Mouse (Mus musculus): ENCODE data around the gene Cyp4x1.

Cyp4x1 gene

DNA sequence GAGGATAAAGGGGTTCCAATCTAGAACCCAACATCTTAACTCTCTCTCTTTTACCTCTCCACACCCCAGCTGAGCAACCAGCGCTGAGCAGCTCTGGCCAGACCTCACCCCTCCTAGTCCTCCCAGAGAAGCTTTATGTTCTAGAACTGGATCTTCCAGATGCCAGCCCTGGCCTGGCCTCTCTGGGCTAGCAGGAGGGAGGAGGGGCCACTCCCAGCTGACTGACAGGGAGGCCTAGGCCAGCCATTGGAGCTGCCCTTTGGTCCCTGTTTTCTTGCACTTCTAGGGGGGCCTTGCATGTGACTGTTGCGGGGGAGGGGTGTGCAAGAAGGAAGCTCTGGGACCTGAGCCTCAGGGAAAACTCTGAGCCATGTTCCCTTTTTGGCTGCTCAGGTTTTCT lies 43.5 kb downstream of the Cyp4x1 start:
- DNase-seq (ENCODE audit: low spot score in 2 of 2), result no peak

DNA sequence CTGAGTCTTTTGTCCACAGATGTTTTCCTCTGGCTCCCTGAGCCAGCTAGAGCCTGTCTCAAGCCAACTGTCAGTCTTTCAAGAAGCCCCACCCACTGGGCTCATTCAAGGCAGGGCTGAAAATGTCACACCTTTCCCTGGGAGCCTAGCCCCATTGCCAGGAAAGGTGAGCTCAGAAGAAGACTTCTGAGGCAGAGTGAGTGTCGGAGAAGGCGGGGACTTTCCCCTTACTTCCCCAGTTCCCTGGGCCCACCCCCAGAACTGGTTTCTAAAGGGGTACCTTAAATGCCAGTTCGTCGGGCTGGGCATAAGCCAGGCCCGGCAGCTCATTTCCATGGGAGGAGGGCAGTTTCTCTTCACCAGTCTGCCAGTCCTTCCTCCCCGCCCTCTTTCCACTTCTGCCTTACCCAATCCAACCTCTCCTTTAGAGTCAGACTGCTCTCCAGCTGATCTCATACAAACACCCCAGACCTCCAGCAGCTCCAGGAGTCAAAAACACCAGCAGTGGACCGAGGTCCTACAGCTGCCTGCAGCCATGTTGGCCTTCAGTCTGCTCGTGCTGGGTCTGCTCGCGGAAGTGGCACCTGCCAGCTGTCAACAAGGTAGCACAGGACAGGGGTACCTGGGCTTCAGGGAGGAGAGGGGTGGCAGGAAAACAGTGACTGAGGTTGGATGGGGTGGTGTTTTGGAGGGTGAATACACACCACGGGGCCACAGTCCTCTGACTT lies 45.3 kb downstream of the Cyp4x1 start, which contains the start of gene Pdzk1ip1:
Pdzk1ip1 (plus strand) TSS at position 98 of the 728 bp plus-strand sequence.
- no peak for DNase-seq (ENCODE audit: low spot score in 2 of 2)

DNA sequence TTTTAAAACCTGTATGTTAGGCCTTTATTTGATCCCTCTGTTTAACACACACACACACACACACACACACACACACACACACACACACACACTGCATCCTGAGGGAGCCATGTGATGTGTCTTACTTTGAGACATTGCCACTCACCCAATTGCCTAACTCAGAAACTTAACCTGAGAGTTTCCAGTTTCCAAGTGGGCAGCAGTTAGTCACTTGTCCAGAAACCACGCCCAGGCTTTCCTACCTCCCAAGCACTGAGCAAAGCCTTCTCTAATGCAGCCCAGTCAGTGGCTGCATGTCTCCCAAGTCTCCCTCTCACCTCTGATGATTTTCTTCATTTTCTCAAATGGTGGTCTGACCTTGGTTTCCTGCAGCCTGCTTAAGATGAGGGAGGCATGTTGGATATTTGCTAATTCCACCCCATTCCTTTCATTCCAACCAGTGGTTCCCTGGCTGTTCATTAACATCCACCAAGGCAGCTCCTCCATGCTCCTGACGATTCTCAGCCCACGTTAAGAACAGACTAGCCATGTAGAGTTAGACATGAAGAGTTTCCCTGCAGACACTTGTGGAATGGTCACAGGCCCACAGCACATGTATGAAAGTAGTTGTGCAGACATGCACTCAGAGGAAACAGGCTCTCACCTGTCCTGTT lies 47.2 kb downstream of the Cyp4x1 start:
- no peak for DNase-seq (ENCODE audit: low spot score in 2 of 2)

DNA sequence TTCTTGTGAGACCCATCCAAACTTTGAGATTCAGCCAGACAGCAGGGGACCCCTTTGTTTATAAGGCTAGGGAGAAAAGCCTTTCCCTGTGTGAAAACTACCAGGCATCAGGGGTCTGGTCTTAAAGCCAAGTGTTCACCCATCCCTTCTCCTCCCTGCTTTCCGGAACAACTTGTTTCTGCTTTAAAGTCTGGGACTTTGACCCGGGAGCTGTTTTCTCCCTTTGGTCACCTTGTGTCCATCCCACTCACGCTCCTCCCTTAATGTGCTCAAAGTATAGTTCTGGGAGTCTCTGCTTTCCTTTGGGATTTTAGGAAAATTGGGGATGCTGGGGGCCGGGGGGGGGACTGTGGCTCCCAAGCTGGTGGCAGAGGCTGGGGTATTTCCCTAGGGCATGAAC lies 47.8 kb downstream of the Cyp4x1 start:
- no peak for DNase-seq (ENCODE audit: low spot score in 2 of 2)

DNA sequence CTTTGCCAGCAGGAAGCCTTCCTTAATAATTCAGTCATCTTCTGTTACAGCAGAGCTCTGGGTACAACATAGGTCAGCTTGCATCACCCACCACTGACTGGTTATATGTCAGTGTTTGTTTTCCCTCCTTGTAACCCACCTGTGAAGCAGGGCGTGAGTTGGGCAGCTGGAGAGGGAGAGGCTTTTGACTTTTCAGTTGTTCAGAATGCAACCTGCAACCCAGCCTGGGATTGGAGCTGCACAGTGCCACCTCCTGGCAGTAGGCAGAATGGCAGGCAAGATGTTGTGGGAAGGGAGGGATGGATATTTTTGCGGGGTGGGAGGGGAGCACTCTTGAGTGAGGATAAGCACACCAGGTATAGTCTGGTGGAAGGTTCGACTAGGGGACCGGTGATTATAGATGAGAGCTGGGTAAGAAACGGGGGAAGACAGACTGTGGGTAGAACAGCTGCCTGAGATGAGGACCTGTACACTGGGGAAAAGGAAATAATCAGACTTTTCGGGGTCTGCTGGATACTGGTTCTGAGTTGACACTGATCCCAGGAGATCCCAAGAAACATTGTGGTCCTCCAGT lies 48.5 kb downstream of the Cyp4x1 start:
- peak; percentile 35 to 52 for DNase-seq (ENCODE audit: low spot score in 2 of 2)

DNA sequence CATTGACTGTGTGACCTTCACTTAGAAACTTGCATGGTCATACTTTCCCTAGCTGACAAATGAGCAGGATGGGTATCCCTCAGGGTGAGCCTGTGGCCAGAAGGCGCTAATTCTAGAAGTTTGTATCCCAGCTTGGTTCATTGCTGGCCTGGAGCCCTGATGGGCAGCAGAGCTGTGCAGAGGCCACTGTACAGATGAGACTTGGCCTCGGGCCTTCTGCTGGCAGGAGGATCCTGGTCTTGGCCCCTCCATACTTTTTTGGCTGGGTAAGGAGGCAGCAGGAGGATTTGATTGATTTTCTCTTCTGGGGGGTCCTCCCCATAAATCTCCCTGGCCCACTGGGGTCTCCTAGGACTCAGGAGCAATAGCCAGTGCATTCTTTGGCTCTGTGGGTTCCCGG lies 51.0 kb downstream of the Cyp4x1 start:
- DNase-seq (ENCODE audit: low spot score in 2 of 2), result no peak

DNA sequence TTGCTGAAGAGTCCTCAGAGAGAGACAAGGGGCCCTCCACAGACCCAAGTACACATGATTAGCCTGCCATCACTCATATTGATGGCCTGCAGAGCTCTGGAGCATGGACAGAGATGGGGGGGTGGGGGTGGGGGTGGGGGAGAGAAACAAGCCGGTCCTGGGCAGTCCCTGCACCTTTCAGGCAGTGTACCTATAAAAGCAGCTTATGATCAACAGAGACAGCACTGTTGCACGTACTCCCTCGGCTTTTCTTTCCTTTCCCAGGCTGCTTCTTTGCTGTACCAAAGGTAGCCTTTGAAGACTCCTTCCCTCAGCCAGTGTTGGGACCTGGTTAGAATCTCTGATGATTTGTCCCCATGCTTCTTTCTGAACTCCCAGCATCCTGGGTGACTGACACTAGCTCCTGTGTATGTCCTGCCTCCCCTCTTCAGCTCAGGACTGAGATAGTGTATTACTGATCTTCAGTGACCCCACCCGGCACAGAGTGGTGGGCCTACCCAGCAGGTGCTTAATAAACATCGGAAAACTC lies 54.2 kb downstream of the Cyp4x1 start:
- DNase-seq (ENCODE audit: low spot score in 2 of 2), result no peak

DNA sequence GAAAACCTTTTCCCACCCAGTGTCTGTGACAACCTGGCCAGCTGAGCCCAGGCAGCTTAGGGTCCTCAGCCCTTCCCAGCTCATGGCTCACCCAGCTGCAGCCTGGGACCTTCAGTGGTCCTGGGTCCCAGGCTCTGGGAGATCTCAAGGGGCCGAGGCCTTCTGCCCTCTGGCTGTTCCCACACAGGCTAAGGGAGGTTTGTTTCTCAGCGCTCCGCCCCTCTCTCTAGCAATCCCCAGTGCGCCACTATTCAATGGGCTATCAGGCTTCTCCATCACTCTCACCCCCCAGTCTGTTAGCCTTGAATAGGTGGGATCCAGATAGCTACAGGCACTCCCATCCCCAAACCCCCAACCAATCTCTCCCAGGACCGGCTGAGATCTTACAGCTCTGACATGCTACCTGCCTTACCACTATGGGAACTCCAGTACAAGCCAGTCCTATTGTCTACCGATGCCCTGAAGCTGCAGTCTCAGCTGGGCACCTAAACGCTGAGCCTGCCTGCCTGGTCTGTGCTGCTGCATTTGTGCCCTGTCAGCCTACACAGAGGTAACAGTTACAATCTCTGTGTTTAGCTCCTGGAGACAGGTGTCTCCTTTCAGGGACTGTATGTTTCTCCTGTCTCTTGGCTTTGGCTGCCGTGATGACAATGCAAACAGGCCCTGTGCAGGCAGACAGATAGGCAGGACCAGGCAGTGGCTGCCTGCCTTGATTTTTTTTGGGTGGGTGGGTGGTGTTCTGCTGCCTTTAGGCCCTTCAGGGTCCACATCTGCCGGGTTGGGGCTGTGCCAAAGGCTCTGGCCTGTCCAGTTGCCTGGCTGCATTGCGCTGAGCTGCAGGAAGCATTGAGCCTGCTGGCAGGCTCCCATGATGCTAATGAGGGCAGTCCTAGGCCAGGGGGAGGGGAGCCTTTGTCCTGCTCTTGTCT lies 54.9 kb downstream of the Cyp4x1 start:
- DNase-seq (ENCODE audit: low spot score in 2 of 2), result peak in 1 of 2 experiments; percentile 40

DNA sequence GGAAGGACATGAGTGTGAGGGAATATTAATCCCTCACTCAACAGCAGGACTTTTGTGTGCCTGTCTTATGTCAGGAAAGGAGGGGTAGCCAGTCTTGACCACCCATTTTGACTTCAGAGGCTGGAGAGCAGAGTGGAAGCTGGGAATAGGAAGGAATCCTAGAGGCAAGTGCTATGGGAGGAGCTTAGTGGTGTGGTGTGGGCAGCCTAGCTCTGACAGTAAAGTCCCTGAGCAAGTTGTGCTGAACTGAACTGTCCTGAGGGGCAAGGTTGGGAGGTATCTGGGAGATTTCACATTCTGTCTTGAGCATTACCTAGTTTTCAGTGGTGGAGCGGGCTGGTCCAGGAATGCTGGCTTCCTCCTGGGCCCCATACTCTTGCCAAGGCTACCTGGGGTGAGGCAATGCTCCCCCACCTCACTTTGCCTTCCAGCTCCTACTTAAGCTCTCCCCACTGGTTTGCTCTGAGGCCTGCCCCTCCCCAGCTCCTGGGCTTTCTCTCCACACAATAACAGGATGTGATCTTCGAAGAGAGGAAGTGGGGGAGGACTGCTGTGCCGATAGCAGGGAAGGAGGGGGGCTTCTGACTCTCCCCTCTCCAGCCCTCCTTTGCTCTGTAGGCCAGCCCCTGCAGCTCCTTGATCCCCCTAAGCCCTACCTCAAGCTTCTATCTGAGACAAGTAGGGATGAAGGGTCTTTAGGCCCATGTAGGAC lies 58.7 kb downstream of the Cyp4x1 start:
- peak; percentile 49 to 74 for DNase-seq (ENCODE audit: low spot score in 2 of 2)

DNA sequence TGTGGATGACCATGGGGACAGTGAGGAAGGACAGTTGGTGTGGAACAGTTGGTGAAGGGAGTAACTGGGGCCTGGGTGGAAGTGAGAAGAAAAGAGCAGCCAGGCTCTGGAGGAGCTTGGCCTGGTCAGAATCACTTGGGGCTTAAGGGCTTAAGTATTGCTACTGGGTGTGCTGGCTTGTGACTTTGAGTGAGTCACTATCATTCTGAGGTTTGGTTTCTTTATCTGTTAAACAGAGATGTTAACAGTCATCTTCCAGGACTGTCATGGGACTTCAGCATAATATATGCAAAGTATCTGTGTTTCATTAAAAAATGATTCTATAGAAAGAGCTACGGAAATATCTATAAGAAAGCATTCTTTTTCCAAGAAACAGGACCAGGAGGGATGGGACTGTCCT lies 59.3 kb downstream of the Cyp4x1 start:
- no peak for DNase-seq (ENCODE audit: low spot score in 2 of 2)

DNA sequence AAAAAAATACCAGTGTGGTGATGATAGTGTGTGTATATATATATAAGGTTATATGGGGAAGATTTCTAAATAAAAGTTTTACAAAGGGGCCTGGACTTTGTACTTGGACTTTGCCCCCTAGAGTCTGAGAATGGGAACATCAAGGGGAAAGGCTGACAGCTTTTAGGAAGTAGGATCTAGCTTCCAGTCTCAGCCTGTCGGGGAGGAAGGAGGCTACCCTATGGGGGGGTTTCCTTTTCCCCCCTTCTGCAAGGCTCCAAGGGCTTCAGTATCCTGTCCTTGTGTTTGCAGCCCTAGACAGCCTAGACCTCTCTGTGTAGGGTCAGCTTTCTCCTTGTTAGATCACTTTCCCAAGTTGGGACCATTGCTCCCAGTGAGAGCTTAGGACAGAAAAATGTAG lies 62.4 kb downstream of the Cyp4x1 start:
- DNase-seq (ENCODE audit: low spot score in 2 of 2), result no peak

DNA sequence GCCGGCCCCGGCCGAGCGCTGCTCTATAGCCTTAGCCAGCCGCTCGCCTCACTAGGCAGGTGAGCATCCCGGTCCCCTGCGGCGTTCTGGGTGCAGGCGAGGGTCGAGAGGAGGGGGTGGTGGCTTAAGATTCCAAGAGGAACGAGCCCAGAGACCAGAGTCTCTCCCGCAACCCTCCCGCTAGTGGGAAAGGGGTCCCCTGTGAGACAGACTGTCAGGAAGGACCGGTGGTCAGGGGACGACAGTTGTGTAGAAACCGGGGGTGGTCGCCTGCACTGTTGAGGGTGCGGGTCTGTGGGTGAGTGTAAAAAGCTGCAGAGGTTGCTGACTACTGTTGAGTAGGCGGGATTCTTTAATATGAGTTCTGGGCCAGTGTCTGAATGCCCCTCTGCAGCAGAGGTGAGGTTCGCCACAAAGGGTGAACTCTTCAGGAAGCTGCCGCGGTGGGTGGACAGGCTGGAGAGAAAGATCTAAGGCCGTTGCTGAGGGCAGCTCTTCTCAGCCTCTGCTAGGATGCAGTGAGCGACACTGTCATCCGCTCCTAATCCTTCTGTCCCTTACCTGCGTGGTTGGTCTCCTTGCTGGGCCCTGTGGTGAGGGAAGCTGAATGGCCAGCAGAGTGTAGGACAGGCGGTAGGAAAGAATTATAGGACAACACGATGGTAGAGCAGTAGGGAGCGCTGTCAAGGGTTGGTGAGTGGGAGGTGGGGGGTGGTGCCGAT lies 70.4 kb downstream of the Cyp4x1 start:
- no peak for DNase-seq (ENCODE audit: low spot score in 2 of 2)

DNA sequence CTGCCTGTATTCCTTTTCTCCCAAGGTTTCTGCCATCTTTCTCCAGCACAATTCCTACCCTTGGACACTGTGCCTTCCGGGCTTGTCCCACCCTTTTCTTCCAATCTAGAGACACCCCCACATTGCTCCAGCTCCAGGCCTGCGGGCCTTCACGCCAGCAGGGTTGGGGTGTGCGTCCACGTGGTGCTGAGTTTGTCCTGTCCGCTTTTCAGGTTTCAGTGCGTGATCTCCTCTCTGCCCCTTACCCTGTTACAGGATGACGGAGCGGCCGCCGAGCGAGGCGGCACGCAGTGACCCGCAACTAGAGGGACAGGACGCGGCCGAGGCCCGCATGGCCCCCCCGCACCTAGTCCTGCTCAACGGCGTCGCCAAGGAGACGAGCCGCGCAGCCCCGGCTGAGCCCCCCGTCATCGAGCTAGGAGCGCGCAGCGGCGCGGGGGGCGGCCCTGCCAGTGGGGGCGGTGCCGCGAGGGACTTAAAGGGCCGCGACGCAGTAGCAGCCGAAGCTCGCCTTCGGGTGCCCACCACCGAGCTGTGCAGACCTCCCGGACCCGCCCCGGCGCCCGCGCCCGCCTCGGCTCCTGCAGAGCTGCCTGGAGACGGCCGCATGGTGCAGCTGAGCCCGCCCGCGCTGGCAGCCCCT lies 71.1 kb downstream of the Cyp4x1 start:
- DNase-seq (ENCODE audit: low spot score in 2 of 2), result no peak

DNA sequence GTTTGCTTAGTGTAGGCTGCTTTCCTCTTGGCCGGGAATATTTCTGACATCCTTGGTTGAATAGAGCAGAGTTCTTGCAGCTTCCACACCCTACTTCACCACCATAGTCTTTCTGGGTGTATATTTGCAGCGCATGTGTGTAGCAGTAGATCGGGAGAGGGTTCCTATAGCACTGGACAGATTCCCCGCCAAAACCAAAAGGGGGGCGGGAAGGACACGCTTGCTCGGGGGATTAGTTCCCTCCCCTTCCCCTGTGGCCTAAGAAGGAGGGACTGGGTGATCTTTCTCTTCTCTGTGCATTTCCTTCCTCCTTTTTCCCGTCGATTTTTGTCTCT lies 71.6 kb downstream of the Cyp4x1 start:
- DNase-seq (ENCODE audit: low spot score in 2 of 2), result no peak

DNA sequence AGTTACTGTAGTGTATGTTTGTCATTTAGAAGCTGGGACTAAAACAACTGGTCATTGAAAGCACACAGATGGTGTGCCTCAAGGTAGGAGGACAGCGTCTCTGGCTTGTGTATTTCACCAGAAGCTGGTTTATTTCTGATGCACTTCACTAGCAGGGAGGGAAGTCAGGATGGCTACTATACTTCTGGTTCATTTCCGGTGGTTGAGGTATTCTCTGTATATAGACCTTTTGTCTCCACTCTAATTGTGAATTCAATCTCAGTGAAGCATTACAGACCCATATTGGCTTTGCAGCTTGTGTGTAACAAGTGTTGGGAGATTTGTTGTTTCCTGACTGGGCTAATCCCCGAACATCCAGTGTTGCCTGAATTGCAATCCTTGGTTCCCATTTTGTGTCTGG lies 73.3 kb downstream of the Cyp4x1 start:
- DNase-seq (ENCODE audit: low spot score in 2 of 2), result no peak

DNA sequence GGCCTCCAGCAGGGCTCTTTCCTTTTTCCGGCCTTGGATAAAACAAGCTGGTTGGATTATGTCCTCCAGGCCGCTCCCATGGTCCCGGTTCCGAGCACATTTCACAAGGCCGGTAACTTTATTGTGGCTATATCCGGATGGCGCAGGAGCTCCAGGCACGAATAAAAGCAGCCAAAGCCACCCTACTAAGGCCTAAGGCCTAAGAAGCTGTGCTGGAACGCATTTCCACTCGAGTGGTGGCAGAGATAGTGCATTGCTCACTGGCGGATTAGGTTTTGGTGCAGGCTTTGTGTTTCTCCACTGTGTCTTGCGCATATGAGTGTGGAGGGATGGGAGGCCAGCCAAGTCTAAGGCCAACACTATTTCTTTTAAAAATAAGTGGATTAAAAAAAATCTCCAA lies 74.2 kb downstream of the Cyp4x1 start:
- DNase-seq (ENCODE audit: low spot score in 2 of 2), result peak; percentile 34 to 58

DNA sequence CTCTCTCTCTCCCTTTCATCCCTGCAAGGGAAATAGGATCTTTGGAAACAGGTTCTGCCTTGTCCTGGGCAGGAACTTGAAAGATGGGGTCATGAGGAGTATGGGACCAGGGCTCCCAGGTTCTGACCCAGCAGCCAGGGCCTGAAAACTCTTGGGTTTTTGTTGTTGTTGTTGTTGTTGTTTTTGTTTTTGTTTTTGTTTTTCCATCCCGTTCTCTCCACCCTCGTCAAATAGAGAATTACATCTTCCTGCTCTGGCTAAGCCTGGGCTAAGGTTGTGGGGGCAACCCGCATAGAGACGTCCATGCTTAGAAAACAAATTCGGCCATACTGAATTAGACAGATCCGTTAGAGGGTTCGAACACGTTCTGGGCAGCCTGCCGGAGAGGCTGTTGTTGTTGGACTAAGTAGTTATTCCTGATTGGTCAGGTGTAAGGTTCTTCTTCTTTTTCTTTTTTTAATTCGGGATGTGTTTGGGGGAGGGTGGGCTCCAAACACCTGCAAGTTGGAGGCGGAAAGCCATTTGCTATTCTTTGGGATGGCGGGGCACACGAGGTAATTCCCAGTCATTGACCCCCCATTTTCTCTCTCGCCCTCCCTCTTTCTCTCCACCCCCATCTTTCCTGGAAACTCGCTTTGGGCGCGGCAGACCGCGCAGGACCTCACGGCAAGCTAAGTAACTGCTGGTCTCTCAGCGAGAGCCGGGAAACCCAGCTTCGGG lies 75.0 kb downstream of the Cyp4x1 start:
- DNase-seq (ENCODE audit: low spot score in 2 of 2), result peak in 1 of 2 experiments; percentile 46

DNA sequence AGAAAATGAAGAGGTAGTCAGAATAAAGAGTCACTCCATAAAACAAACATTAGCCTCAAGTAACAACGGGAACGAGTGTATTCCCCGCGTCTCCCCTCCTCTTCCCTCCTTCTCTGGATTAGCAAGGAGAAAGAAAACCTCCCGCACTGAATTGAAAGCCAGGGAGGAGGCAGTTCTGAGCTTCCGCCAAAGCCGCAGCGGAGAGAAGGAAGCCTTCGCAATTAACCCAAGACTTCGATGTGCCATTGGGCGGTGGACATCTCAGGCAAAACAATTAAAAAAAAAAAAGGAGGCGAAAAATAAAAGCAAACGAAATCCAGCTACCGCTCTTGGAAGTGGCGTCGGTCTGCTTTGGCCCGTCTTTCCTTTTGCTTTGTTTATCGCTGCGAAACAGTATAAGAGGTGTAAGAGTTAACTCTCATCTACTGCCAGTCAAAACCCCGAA lies 75.7 kb downstream of the Cyp4x1 start:
- peak in 1 of 2 experiments; percentile 29 for DNase-seq (ENCODE audit: low spot score in 2 of 2)

DNA sequence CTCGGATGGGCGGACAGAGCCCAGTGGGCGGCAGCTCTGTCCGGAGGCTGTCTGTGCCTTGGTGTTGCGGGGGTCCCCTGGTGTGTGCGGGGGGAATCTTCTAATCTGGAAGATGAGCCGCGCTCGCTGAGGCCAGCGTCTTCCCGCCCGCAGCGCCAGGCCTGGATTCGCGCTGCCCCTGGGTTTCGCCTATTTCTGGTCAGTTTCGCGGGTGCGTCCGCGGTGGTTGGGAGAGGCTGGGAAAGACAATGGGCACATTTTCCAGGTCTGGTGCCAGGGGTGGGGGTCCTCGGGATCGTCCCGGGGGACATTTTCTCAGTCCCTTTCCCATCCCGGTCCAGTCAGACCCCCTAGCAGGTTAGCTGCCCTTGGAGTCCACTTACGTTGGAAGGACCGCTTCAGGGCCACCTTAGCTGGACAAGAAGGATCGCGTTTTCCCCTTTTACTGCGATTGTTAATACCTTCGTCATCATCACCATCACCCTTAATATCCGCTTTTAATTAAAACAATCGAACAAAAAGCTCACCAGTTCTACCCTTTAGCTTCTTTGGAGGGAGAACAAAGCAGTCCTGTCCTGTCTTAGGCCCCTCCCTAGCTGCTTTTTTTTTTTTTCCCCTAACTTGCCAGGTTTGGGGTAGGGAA lies 76.3 kb downstream of the Cyp4x1 start:
- peak in 1 of 2 experiments; percentile 34 for DNase-seq (ENCODE audit: low spot score in 2 of 2)
